Mouse (Mus musculus) kidney, adult 11 months (tissue): ENCODE results near the gene D130043K22Rik.
"Not testable (repeated sequence)": the region's sequence is repeated elsewhere in the genome, so short reads cannot be mapped to it uniquely, and the experiment has no call there.

Experiments
- DNase-seq: peaks from one replicate; pipeline ENCODE4 v3.0.0; 2022

D130043K22Rik gene

DNA sequence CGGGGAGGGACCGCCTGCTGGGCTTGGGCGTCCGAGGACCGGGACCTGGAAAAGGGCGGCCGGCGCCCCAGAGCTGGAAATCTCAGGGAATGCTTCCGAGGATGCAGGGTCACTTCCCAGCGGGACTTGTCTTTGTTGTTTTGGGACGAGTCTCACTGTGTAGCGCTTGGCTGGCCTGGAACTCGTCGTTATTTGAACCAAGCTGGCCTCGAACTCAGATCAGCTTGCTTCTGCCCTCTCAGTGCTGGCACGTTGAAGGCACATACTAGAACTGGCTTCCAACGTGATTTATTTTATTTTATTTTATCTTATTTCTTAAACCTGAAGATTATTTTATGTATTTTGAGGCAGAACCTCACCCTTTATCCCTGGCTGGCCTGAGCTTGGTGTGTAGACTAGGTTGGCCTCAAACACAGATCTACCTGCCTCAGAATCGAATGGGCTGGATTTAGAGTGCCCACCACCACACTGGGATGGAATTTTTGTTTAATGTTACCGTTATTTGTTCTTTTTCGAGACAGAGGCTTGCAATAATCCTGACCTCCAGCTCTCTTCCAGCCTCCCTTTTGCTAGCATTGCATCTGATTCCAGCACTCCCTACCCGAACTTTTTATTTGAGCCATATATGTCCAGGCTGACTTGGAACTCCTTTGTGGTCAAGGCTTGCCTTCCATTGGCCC, 12.7 kb upstream of the D130043K22Rik start:
- no peak for DNase-seq

DNA sequence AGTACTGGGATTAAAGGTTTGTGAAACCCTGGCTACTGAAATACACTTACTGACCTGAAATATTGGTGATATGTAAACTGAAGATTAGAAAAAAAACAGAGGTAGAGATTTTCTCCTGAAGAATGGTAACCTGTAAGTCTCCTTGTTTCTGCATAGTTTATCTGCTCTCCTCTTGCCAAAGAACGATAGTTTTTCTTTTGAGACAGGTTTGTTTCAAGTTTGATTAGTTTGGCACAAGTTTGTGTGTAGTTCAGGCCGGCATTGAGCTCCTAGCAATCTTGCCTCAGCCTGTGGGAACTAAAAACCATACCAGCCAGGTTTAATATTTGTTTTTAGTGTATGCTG, 12.2 kb upstream of the D130043K22Rik start:
- no peak for DNase-seq

DNA sequence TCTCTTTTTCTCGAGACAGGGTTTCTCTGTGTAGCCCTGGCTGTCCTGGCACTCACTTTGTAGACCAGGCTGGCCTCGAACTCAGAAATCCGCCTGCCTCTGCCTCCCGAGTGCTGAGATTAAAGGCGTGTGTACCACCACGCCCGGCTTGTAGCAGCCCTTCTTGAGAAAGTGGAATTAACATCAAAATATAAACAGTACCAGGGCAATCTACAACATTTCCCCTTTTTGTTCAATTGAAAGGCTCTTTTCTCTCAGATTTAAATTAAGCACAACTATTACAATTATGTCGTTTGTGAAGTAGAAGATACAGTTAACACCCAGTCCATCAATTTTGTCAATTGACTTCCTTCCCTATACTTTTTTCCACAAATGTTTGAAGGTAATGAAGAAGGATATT, 7.2 kb upstream of the D130043K22Rik start:
- not testable (repeated sequence) for DNase-seq

DNA sequence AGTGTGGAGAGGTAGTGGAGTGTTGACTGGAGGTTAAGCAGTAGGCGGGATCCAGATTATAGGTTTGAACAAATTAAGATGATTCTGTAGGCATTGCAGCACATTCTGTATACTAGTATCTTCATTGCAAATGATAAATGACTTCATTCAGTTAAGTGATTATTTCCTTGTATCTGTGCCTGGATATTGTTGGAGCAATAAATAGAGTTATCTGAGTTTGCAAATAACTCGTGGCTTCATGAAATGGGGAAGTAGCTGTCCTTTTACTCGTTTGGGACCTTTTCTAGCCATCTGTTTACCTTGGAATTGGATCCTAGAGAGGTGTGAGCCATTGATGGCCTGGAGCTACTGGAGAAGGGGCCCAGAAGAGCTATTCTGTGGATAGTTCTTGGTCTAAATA, 5.1 kb upstream of the D130043K22Rik start:
- DNase-seq, result no peak

DNA sequence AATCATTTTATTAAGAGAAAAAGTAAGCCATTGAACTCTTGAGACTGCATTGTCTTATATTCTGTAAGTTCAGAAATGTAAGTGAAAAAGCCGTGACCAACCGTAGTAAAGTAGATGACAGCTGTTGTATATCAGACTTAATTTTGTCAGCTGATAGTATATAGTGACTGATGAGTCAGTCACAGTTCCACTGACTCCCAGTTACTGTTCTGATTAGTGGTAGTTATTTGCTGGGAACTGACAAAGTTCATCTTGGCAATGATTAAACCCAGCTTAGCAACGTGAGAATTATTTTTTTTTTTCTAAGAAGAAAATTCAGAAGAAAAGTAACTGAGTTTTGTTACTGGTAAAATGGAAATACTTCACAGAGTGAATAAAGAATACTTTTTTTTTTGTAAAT, 3.2 kb upstream of the D130043K22Rik start:
- no peak for DNase-seq

DNA sequence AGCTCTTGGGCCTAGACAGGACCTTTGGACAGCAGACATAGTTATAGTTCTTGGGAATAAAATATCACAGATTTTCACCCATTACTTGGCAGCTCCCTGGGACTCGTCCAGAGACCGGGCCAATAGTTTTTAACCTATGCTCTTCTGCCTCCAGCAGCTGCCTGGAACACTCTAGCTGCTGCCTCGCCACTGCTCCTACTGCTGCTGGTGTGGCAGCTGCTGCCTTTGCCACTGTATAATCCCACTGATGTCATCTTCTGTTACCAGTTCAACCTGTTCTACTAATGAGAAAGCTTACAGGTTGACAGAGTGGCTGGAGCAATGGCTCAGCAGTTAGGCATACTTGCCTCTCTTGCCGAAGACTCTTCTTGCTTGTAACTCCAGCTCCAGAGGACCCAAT, 4.4 kb downstream of the D130043K22Rik start:
- peak; percentile 40 for DNase-seq

DNA sequence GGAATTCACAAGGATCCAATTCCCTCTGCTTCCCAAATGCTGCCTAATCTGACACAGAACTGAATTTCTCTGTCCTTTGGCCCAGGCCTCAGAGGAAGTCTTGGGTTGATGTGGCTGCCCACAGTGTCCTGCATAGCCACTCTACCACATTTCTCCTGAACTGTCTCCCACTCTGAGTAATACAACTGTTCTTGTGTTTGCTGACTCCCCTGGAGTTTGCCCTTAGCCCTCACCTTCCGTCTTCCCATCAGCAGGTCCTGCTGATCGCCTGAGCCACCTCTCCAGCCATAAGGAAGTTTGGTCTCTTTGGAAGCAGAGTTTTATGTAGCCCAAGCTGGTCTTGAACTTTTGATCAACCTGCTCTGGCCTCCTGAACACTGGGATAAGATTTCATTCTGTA, 7.1 kb downstream of the D130043K22Rik start:
- DNase-seq, result no peak

DNA sequence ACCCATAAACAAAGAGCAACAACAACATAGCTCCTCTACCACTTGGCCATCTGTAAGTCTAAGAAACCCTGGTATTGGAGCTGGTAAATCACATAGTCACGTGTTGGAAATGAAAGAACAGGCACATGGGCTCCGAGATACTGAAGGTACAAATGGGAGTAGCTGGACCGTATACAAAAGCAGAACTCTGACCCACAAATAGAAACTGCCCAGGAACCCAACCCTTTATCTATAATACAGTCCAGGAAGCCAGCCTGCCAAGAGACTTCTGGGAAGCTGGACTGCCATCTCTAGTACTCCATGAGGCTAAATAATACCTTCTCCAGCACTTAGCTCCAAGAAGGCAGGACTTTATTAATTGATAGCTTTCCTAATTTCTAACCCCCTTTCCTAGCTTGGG, 7.6 kb downstream of the D130043K22Rik start:
- DNase-seq, result no peak

DNA sequence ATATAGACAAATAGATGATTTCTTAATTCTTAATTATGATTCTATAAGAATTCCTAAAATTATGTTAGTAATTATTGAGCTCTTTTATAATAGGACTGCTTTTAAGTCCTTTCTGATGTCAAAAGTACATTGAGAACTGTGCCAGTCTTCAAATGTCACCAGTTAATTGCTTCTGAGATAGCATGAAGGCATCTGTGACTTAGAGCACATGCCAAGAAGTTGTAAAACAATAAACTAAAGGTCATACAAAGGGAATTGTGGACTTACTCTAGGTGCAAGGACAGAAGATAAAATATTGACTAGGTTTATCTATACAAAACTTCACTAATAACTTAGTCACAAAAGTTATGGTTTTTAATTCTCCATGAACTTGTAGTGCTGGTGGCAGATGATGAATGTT, 14.2 kb downstream of the D130043K22Rik start:
- DNase-seq, result no peak

DNA sequence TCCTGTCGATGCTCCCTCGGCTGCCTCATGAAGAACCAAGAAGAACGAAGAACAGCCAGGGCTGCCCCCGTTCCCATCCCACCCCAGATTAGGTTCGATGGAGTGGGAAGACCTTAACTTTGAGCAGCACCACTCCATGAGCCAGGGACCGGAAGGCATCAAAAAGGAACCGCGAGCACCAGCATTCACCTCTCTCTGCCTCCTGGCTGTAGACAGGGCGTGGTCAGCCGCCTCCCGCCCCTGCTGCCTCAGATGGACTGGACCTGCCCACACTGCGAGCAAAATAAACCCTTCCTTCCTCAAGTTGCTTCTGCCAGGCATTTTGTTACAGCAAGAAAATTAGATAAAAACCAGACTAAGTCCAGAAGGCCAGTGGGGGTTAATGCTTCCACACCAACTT, 16.1 kb downstream of the D130043K22Rik start:
- no peak for DNase-seq

DNA sequence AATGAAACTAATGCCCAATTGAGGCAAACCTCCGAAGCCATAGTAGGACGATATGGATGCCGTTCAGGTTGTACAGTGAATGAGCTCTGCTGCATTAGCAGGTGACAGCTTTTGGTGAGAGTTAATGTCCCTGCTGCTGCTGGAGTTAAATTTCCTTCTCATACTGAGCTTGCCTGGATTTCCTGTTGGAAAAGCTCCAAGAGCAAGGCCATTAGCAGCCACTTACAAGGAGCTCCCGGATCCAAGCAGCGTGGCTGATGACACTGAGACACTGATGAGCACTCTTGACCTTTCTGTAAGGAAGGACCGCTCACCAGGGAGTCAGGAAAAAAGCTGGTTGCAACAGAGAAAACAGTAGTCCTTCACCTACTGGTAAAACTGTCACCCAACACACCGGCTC, 17.1 kb downstream of the D130043K22Rik start:
- no peak for DNase-seq

DNA sequence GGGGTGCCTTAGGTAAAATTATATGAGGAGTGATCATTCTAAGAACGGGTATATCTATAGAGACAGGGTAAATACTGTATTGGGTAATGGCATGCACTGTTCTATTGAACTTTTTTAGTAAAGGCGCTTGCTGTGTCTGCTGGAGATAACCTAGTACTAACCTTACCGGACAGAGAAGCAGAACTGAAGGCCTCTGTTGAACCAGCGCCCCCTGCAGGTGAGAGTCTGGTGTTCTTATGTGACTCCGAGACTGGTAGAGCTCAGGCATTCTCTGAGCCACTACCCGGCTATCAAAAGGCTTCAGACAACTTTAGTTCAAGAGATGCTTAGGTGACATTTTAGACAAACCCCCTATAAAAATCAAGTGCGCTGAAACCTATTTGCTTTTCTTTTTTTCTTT, 17.6 kb downstream of the D130043K22Rik start:
- DNase-seq, result peak; percentile 38

DNA sequence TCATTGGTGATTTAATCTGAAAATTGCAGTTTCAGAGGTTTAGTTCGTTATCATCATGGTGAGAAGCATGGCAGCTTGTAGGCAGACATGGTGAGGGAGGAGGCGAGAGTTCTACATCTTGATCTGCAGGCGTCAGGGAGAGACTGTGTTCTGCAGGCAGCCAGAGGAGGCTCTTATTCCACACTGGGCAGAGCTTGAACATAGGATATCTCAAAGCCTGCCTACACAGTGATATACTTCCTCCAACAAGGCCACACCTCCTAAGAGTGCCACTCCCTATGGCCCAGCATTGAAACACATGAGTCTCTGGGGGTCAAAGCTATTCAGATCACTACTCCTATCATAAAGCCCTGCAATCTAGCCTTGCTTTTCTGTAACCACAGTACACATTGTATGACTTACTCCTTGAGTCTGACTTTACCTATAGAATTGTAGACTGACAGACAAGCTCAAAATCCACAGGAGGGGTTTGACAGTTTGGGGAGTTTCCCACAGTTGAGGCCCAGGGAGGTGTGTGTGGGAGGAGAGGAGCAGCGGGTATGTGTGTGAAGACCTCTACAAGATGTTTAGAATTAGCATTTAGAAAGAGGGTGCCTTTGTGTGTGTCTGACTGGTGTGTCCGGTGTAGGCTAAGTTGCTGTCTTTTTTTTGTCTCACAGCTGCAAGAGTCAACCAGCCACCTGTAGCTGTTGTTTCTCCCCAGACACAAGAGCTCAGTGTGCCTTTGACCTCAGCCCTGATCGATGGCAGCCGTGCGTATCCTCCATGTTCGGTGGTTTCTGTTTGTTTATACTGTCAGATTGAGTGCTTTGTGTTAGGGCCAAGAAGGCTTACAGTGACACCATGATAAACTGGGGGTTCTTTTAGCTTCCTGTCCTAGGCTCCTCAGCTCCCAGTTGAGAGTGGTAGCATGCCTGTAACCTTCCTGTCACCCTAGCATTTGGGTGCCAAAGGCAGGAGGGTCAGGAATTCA, 21.8 kb downstream of the D130043K22Rik start:
- DNase-seq, result no peak

DNA sequence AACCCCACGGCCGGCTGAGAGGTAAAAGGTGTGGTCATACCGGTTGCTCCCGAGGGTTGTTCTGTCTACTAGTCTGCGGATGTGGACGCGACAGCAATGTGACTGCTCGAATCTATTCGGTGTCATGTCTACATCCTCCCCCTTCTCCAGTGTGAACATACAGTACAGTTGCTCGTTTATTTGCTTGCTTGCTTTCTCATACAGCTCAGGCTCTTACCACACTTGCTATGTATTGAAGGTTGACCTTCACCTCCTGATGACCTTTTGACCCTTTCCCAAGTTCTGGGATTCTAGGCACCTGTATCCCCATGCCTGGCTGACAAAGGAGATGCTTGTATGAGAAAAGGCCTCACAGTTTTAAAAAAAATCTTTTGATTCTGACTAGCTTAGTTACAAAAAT, 22.9 kb downstream of the D130043K22Rik start:
- DNase-seq, result no peak

DNA sequence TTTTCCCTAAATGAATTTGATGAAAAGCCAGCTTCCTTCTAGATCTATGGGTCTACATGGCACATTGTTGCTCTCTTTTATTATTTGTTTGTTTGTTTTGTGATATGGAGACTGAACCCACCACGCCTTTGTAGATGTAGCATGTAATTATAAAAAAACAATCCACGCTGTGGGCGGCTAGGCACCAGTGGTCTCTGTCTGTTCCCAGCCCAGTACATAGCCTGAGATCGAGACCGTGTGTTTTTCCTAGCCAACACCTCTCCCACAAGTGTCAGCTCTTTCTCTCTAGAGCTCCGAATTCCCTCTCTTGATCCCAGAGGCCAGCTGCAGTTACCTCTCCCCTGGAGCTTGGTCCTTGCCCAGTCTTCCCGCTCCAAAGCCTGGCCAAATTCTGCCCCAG, 23.3 kb downstream of the D130043K22Rik start:
- no peak for DNase-seq

DNA sequence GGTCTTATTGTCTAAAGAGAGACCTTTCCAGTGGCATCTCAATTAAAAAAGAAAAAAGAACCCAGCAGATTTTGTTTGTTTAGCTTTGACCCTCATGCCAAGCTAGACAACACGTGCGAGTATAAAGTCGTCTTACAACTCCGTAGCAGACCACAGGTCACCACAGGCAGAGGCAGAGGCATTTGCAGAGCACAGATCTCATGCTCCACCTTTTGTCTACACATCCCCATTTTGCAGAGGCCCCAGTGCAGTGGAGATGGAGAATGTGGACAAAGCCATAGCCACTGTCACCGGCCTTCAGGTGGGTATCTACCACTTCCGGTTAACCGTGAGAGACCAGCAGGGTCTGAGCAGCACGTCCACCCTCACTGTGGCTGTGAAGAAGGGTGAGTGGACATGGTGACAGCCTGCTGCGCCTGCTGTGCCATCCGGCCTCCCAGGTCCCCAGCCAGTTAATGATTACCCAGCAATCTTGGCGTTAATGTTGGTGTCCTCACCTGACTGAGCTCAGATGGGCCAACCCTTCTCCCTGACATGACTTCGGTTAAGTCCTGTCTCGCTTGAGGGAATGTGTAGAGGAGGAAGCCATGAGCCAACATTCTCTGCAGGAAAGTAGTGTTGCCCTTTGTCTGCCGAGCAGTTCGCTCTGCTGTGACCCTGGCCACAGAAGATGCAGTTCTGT, 34.6 kb downstream of the D130043K22Rik start:
- DNase-seq, result peak; percentile 92

DNA sequence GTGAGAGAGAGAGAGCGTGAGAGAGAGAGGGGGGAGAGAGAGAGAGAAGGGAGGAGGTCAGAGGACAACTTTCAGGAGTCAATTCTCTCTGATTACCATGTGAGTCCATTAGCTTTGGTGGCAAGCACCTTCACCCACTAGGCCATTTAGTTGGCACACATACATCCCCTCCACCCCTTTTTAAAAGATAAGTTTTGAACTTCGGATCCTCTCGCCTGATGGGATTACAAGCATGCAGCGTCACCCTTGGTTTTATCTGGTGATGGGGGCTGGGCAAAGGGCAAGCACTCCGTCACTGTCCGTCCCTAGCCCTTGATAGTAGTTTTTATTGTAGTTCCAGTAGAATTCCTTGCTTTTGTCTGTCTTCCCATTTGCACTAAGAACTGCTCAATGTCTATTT, 35.3 kb downstream of the D130043K22Rik start:
- DNase-seq, result no peak

DNA sequence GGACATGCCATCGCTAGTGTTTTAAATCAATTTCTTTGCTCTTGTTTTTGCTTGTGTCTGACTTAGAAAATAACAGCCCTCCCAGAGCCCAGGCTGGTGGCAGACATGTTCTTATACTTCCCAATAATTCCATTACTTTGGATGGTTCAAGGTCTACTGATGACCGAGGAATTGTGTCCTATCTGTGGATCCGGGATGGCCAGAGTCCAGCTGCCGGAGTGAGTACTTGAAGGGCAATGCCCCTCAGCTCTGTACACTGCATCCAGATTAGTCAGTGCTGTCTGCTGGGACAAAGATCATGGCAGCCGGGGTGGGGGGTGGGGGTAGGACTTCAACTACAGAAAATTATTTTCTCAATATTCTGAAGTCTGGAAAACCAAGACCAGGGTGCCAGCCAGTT, 35.8 kb downstream of the D130043K22Rik start:
- peak; percentile 77 for DNase-seq

DNA sequence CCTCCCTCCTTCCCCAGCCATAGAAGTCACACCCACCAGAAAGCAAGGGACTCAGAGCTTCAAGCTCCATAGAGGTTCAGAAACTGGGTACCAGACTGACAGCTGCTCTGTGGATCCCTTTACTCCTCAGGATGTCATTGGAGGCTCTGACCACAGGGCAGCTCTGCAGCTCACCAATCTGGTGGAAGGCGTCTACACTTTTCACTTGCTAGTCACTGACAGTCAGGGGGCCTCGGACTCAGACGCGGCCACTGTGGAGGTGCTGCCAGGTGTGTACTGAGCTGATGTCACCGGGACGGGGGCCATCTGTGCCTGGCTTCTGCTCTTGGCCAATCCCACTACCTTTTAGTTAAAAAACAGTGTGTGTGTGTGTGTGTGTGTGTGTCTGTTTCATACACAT, 37.5 kb downstream of the D130043K22Rik start:
- DNase-seq, result peak; percentile 44

DNA sequence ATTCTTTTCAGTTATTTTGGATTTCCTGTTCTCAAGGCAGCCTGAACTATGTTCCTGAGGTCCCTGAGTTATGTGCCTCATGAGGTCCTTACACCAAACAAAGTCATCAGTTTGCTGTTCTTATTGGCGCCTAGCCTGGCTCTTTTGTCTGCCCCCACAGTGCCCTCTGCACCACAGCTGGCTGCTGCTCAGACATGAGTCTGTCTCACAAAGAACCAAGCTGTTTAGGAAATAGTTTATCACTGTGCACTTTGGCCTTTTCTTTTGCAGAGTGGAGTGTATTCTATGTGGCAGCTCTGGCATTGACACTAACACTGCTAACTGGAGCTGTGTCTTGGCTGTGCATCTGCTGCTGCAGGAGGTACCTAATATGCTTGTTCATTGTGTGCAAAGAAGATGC, 44.6 kb downstream of the D130043K22Rik start:
- DNase-seq, result peak; percentile 78

DNA sequence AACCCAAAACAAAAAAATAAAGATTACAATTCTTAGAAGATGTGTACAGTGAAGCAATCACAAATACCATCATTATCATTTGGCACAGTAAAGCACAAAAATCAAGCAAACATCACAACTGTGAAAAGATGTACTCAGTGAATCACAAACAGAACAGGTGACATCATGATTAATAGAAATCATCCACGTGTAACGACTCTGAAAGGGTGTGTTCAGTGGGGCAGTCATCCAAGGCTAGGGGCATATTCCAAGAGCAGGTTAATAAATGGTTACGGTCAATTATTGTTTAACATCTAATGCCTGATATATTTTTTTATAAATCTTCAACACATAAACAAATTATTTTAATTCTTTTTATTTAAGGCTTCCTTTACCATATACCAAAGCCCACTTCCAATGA, 47.6 kb downstream of the D130043K22Rik start:
- DNase-seq, result peak; percentile 59

DNA sequence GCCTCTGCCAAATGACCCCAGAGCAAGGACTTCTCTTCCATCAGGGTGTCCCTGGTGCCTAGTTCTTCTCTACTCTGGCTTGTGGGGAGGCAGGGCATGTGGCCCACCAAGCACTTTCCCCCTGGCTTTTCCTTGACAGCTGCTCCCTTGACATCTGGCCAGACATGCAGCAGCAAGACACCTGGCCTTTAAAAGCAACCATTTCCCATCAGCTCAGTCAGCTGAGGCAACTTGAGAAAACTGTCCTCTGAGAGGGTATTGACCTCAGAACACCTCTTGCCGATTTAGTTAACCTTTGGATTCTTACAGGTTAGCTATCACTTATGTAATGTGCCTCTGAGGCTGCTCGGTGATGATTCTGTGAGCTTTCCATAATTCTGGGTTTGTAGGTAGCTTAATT, 48.9 kb downstream of the D130043K22Rik start:
- DNase-seq, result peak; percentile 82

DNA sequence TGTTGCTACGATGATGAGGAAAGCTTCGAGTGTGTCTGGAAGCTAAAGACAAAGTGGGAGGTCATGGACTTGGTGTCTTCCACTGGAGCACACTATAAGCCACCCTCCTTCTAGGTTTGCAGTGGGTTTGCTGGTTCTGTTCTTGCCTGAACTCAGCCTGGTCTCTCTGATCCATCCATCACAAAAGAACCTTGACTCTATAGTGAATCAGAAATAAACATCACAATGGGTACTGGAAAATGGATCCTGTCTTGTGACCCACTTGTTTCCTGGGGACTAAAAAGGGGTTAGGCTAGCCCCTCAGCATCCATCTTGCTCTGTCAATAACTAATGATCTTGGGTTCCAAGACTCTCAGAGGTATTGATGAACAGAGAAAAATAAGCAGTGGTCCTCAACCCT, 57.0 kb downstream of the D130043K22Rik start:
- DNase-seq, result no peak

DNA sequence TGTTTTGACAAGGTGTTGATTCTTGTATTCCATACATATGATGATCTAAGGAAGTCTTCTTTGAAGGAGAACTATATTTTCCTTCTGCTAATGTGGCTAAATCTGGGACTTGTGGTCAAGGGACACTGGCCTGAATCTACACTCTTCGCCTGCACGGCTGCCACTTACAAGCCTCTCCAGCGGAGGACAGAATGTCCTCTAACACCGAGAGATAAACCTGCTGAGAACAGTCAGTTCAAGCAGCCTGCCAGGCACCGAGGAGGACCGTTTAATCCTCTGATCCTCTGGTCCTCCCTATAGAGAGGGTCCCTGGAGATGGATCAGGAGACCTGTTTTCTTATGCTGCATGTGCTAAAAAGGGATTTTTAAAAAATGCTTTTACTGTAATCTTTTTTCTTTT, 58.5 kb downstream of the D130043K22Rik start:
- DNase-seq, result no peak
